Mouse (Mus musculus) lung, embryonic 15.5 days (tissue): Measurements from ENCODE around the gene Sctr. TPM values are rescaled to one million over a fixed set of nuclear protein-coding genes. Genes with fewer than 3 reads are reported as not detected.
A peak's percentile ranks its signal among the peaks of the same experiment; 100 is the strongest.
"Not testable (repeated sequence)": the region's sequence is repeated elsewhere in the genome, so short reads cannot be mapped to it uniquely, and the experiment has no call there.

ENCODE experiments used
- ATAC-seq: fragments of 200-750 bp; cut with Nextera tagmentation; 2 replicates; pipeline ENCODE4 v1.8.0; 2017; ENCODE audit warnings: moderate number of reproducible peaks, borderline replicate concordance; ENCODE audit not compliant: low FRiP score, low TSS enrichment; ENCODE audit errors: extremely low read depth
- H3K27ac ChIP-seq: fragments of 300-500 bp; sonication (generic); 2 replicates; pipeline ENCODE4 v1.5.1; 2015; ENCODE audit warnings: moderate library complexity, mild to moderate bottlenecking, inconsistent platforms
- H3K27me3 ChIP-seq: fragments of 300-500 bp; sonication (generic); 2 replicates; pipeline ENCODE4 v1.6.1; 2015; ENCODE audit warnings: inconsistent platforms
- H3K36me3 ChIP-seq: fragments of 300-500 bp; sonication (generic); 2 replicates; pipeline ENCODE4 v1.6.1; 2015; ENCODE audit warnings: inconsistent platforms
- H3K4me1 ChIP-seq: fragments of 300-500 bp; sonication (generic); 2 replicates; pipeline ENCODE4 v1.6.1; 2015; ENCODE audit warnings: inconsistent platforms
- H3K4me2 ChIP-seq: fragments of 300-500 bp; sonication (generic); 2 replicates; pipeline ENCODE4 v1.6.1; 2015; ENCODE audit warnings: inconsistent platforms, mild to moderate bottlenecking, moderate library complexity
- H3K4me3 ChIP-seq: fragments of 300-500 bp; sonication (generic); 2 replicates; pipeline ENCODE4 v1.5.1; 2015; ENCODE audit warnings: mild to moderate bottlenecking, inconsistent platforms
- H3K9ac ChIP-seq: fragments of 300-500 bp; sonication (generic); 2 replicates; pipeline ENCODE4 v1.6.1; 2015; ENCODE audit warnings: inconsistent platforms
- H3K9me3 ChIP-seq: fragments of 300-500 bp; sonication (generic); 2 replicates; pipeline ENCODE4 v1.6.1; 2016; ENCODE audit warnings: inconsistent platforms
- WGBS: fragments of 180-500 bp; shearing (Covaris S2); methylation state at CpG from one replicate; pipeline ENCODE4 v1.1.7; 2015; 5-methylcytosine and 5-hydroxymethylcytosine counted together
- polyA plus RNA-seq: library from polyadenylated mRNA; unstranded; fragments of >200 nt; fragmentation: Nextera tagmentation; extraction: Ambion mirVana; gene quantifications from 2 replicates; pipeline ENCODE4 v1.2.1, GENCODE M21; 2015

Sctr gene
- polyA plus RNA-seq, 1 experiment from 2014 or later = 0.19 TPM

DNA sequence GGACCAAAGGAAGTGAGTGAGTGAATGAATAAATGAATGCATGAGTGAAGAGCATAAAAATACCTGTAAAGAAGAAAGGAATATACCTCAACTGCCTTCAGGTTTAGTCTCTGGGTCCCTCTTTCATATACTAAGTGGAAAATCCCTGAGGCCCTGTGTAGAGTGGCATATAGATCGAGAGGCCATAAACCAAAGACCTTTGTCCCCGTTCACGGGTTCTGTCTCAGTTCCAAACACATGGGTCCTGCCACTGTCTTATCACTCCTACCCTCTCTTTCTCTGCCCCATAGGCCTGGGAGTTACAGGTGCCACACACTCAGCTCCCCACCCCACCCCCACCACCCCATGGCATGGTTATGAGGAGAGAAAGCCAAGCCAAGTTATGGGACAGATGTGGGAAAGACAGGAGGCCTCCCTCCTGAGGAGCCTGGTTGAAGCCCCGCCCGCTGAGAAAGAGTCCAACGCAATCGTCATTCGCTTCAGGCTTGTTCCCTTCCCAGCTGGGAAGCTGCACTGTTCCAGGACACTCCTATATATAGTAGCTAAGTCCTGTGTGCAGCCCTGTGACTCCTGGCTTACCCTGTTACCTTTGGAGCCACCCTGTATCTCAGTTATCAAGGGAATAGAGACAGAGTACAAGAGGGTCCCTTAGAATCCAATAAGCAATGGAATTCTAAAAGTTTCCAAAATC is 84.3 kb downstream of the Sctr start:
- ATAC-seq = no peak
- 80% methylated on average over 8 of the region's 8 CpGs for WGBS

GRCm38 (mm10) chr1:120093482-120094134 is 86.9 kb downstream of the Sctr start:
- WGBS = 55% methylated on average over 12 of the region's 14 CpGs
- H3K27ac ChIP-seq, H3K4me3 ChIP-seq, H3K27me3 ChIP-seq, H3K4me1 ChIP-seq, H3K9ac ChIP-seq, H3K4me2 ChIP-seq, H3K9me3 ChIP-seq, H3K36me3 ChIP-seq: not testable (repeated sequence)
- peak; percentile 45; the same call in 1 of the 2 replicates for ATAC-seq

More for the DNA sequence above, 84.3 kb downstream of the Sctr start:
- Histone ChIP-seq H3K27ac (no peak overlapping the region), H3K27me3 (no peaks in the 10 kb centered on the region), H3K4me2 (no peak overlapping the region), H3K9ac (no peak overlapping the region), H3K9me3 (no peaks in the 10 kb centered on the region), H3K4me1 (no peaks in the 10 kb centered on the region), H3K4me3 (no peak overlapping the region), H3K36me3 (no peaks in the 10 kb centered on the region)

DNA sequence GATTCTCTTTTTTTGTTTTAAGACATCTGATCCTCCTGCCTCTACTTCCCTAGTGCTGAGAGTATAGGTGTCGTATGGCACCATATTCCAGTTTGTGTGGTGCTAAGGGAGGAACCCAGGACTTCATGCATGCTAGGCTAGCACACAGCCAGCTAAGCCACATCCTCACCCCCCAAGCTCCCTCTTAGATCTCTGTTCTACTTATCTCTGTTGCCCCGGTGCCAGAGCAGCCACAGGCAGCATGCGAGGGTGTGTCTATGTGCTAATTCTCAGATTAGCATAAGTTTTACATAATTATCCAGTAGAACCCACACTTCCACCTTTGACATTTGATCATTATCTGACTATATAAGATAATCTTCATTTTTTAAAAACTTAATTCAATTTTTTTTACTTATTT is 88.2 kb downstream of the Sctr start:
- no peak for ATAC-seq
- no peaks in the 10 kb centered on the region for H3K4me1 ChIP-seq
- no peak overlapping the region for H3K9ac ChIP-seq
- 59% methylated on average over 3 of the region's 3 CpGs for WGBS
- no peaks in the 10 kb centered on the region for H3K9me3 ChIP-seq
- no peak overlapping the region for H3K4me3 ChIP-seq
- no peaks in the 10 kb centered on the region for H3K27me3 ChIP-seq
- H3K36me3 ChIP-seq = no peaks in the 10 kb centered on the region
- no peak overlapping the region for H3K4me2 ChIP-seq
- no peak overlapping the region for H3K27ac ChIP-seq

DNA sequence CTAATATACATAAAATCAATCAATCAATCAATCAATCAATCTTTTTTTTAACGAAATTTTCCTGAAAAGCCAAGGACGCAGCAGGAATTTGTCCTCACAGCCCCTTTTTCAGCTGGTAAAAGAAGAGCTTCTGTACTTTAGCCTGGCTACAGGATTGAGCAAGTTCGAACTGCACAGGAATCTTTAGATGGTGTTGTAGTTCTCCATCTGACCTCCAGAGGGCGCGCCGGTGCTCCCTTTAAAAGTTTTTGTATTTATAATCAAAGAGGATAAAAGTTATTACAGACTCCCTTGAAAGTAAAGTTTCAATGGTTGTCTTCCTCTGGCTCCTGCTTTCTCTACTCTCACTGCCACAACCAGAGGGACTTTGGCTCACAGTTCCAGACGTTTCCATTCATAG is 91.6 kb downstream of the Sctr start:
- H3K9ac ChIP-seq = no peak overlapping the region
- H3K4me1 ChIP-seq = no peaks in the 10 kb centered on the region
- H3K36me3 ChIP-seq = no peaks in the 10 kb centered on the region
- peaks cover 9% of the 10 kb centered on the region; the same call in 1 of the 2 replicates for H3K27me3 ChIP-seq
- WGBS = 13% methylated on average over 7 of the region's 7 CpGs
- no peak overlapping the region for H3K27ac ChIP-seq
- no peak for ATAC-seq
- no peak overlapping the region for H3K4me3 ChIP-seq
- H3K4me2 ChIP-seq = no peak overlapping the region
- H3K9me3 ChIP-seq = no peaks in the 10 kb centered on the region

GRCm38 (mm10) chr1:120099483-120099882 is 92.8 kb downstream of the Sctr start:
- Histone ChIP-seq H3K9ac (no peak overlapping the region), H3K4me3 (no peak overlapping the region), H3K27me3 (peaks cover 16% of the 10 kb centered on the region; the same call in 1 of the 2 replicates), H3K27ac (no peak overlapping the region), H3K36me3 (no peaks in the 10 kb centered on the region), H3K9me3 (no peaks in the 10 kb centered on the region), H3K4me1 (no peaks in the 10 kb centered on the region), H3K4me2 (no peak overlapping the region)
- ATAC-seq = no peak
- WGBS = 48% methylated on average over 6 of the region's 6 CpGs

- Histone ChIP-seq H3K9me3 (no peaks in the 10 kb centered on the region), H3K4me1 (peaks cover 5% of the 10 kb centered on the region), H3K4me3 (no peak overlapping the region), H3K27me3 (peaks cover 16% of the 10 kb centered on the region; the same call in 1 of the 2 replicates), H3K4me2 (no peak overlapping the region), H3K36me3 (no peaks in the 10 kb centered on the region), H3K27ac (no peak overlapping the region), H3K9ac (no peak overlapping the region)
- WGBS = 76% methylated on average over 8 of the region's 8 CpGs
- ATAC-seq = no peak
These were observed 93.9 kb downstream of the Sctr start for GRCm38 (mm10) chr1:120100456-120101226.

DNA sequence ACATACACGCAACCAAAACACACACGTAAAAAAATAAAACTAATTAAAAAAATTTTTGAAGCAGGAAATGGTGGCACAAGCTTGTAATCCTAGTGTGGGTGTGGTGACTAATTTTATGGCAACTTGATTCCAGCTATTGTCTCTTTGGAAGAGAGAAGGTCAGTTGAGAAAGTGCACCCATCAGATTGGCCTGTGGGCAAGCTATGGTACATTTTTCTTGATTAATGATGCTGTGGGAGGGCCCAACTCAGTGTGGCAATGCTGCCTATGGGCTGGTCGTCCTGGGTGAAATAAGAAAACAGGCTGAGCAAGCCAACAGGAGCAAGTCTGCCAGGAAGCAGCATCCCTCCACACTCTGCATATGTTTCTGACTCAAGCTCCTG is 94.5 kb downstream of the Sctr start:
- Histone ChIP-seq H3K36me3 (no peaks in the 10 kb centered on the region), H3K4me1 (peaks cover 5% of the 10 kb centered on the region), H3K4me2 (no peak overlapping the region), H3K27me3 (peaks cover 16% of the 10 kb centered on the region; the same call in 1 of the 2 replicates), H3K9me3 (no peaks in the 10 kb centered on the region), H3K27ac (no peak overlapping the region), H3K9ac (no peak overlapping the region), H3K4me3 (no peak overlapping the region)
- WGBS = 76% methylated on average over 3 of the region's 3 CpGs
- no peak for ATAC-seq

GRCm38 (mm10) chr1:120105556-120105959 is 98.9 kb downstream of the Sctr start:
- peaks cover 5% of the 10 kb centered on the region for H3K4me1 ChIP-seq
- WGBS = 29% methylated on average over 5 of the region's 5 CpGs
- H3K27me3 ChIP-seq = peaks cover 16% of the 10 kb centered on the region; the same call in 1 of the 2 replicates
- no peak overlapping the region for H3K27ac ChIP-seq
- H3K4me2 ChIP-seq = no peak overlapping the region
- H3K4me3 ChIP-seq = no peak overlapping the region
- peak; percentile 82 for ATAC-seq
- H3K9me3 ChIP-seq = no peaks in the 10 kb centered on the region
- H3K9ac ChIP-seq = no peak overlapping the region
- no peaks in the 10 kb centered on the region for H3K36me3 ChIP-seq

DNA sequence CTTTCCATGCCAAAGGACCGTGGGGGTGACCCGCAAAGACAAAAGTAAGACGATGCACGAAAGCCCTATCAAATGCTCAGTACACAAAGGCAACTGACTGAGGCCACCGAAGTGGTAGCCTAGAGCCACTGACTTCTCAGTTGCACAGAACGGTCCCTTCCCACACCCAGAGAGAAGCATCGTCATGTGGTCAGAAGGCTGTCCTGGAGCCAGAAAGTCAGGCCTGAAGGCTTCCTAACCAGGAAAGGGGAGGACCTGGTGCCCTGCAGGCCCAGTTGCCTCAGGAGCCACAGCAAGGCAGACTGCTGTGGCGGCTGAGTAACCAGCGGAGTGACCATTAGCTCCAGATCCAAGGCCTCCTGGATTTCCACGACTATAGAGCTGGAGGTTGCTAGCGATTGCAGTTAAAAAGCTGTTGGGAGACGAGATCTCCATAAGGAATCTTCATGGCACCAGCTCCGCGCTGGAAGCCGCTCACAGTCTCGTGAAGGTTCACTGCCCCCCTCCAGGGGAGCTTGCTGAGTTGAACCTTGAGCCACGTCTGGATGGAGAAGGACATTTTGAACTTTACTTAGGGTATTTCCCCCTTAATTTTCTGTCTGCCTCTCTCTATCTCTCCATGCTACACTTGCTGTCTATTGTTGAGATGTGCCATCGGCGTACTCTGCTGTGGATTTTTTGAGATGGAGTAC is 103.2 kb downstream of the Sctr start:
- Histone ChIP-seq H3K27me3 (no peaks in the 10 kb centered on the region), H3K4me3 (no peak overlapping the region), H3K4me2 (no peak overlapping the region), H3K36me3 (peaks cover 19% of the 10 kb centered on the region), H3K27ac (no peak overlapping the region), H3K4me1 (peaks cover 5% of the 10 kb centered on the region), H3K9ac (no peak overlapping the region), H3K9me3 (no peaks in the 10 kb centered on the region)
- 84% methylated on average over 19 of the region's 19 CpGs for WGBS
- no peak for ATAC-seq

DNA sequence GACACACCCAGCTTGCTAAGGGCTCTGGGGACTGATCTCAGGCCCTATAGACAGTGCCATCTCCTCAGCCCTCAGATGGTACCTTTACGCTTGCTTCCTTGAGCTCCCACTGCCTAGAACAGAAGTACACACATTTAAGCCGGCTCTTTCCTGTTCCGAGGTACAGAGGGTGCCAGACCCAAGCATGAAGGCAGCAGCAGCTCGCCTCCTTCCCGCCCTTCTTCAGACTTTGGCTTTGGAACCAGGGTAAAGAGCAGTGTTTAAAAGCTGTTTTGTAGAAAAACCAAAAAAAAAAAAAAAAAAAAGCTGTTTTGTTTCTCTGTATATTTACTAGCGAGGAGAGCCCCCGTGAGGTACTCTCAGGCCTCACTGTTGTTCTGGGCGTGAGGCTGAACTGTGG is 105.1 kb downstream of the Sctr start:
- Histone ChIP-seq H3K4me3 (no peak overlapping the region), H3K4me1 (no peaks in the 10 kb centered on the region), H3K9ac (no peak overlapping the region), H3K9me3 (no peaks in the 10 kb centered on the region), H3K27ac (no peak overlapping the region), H3K4me2 (no peak overlapping the region), H3K27me3 (no peaks in the 10 kb centered on the region), H3K36me3 (peaks cover 35% of the 10 kb centered on the region)
- 86% methylated on average over 8 of the region's 8 CpGs for WGBS
- ATAC-seq = no peak

DNA sequence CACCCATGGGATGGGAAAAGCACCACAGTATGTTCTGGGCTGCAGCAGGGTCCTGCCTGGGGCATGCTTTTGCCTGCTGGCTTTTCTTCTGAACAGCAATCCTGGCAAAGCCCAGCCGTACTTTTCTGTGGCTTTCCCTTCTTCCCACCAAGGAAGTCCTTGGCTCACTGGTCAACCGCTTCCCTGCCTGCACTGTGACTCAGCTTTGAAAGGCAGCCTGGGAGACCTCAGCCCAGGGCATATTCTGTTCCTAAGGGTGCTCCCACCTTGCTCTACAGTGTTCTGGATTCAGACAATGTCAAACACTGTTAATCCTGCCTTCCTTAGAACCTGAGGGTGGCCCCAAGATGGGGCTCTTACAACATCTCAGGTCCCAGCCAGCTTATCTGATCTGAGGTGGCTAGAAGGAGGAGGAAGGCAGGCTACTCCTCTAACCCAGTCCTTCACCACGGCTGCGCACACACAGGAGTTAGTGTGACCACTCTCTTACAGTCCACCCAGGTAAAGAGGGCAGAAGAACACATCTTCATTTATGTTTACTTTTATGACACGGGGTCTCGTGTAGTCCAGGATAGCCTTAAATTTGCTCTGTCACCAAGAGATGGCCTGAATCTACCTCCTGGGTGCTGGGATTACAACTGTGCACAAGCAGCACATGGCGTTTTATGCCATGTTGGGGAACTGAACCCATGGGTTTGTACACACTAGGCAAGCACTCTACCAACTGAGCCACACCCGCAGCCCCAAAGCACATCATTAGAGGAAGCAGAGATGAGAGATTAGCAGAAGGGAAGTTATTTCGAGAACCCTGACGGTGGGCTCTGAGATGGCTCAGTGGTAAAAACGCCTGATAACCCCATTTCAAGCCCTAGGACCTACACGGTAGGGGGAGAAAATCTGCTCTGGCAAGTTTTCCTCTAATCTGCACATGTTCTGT is 105.8 kb downstream of the Sctr start:
- ATAC-seq = no peak
- peaks cover 35% of the 10 kb centered on the region for H3K36me3 ChIP-seq

More for the DNA sequence above, 105.8 kb downstream of the Sctr start:
- WGBS = 84% methylated on average over 12 of the region's 12 CpGs
- no peak overlapping the region for H3K4me3 ChIP-seq
- H3K27ac ChIP-seq = no peak overlapping the region
- no peaks in the 10 kb centered on the region for H3K27me3 ChIP-seq
- H3K9ac ChIP-seq = no peak overlapping the region
- no peaks in the 10 kb centered on the region for H3K9me3 ChIP-seq
- no peaks in the 10 kb centered on the region for H3K4me1 ChIP-seq
- no peak overlapping the region for H3K4me2 ChIP-seq
